Mouse (Mus musculus) gastrocnemius, adult 2 months (tissue): ENCODE results near the gene Grm7. TPM values are rescaled to one million over a fixed set of nuclear protein-coding genes. Genes with fewer than 3 reads are reported as not detected.

Experiments
- DNase-seq: peaks from one replicate; pipeline ENCODE4 v3.0.0; 2022
- H3K27ac ChIP-seq: fragments of 200-600 bp; 2 replicates; pipeline ENCODE4 v1.8.1; 2022; ENCODE audit warnings: mild to moderate bottlenecking
- H3K4me3 ChIP-seq: fragments of 200-600 bp; 2 replicates; pipeline ENCODE4 v1.8.1; 2022; ENCODE audit warnings: mild to moderate bottlenecking, moderate library complexity
- CTCF ChIP-seq: fragments of 200-600 bp; IDR thresholded peaks from 2 replicates; pipeline ENCODE4 v1.8.1; 2022; ENCODE audit warnings: antibody characterized with exemption, mild to moderate bottlenecking, moderate library complexity
- intact Hi-C: fragments of 180-260 bp; cut with DNase I; formaldehyde crosslinking; loops from one replicate; pipeline ENCODE4 v1.15.1; 2025
- long read RNA-seq, 2 experiments: library from polyadenylated mRNA; stranded (forward); transcript quantifications; one replicate each; pipeline ENCODE4 v2.0.0; 2021
- total RNA-seq, 2 experiments: library from RNA; stranded (reverse); gene quantifications; 2 replicates each; pipeline ENCODE4 v1.2.3; 2021

Gene Grm7
- total RNA-seq, result not detected
- long read RNA-seq, experiment 1, result 0 reads
- long read RNA-seq, experiment 2, result 0 reads

DNA sequence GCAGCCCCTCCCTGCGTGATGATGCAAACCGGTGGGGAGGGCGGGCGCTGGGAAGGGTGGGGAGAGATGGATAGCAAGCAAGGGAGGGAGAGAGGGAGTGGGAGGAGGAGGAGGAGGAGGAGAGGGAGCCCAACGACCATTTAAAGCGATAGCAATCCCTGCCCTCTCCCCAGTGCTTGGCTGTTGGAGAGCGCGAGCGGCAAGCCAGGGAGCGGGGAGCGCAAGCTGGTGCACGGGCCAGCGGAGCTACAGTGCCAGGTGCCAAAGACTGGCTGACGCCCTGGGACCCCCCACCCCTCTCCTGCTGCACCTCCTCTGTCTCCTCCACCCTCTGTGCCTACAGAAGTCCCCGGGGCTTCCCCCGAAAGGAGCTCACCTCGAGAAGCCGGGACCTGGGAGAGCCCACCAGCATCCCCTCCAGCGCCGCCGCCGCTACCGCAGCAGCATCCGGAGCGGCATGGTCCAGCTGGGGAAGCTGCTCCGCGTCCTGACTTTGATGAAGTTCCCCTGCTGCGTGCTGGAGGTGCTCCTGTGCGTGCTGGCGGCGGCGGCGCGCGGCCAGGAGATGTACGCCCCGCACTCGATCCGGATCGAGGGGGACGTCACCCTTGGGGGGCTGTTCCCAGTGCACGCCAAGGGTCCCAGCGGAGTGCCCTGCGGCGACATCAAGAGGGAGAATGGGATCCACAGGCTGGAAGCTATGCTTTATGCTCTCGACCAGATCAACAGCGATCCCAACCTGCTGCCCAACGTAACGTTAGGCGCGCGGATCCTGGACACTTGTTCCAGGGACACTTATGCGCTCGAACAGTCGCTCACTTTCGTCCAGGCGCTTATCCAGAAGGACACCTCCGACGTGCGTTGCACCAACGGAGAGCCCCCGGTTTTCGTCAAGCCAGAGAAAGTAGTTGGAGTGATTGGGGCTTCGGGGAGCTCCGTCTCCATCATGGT is at the start of gene Grm7:
Grm7 (plus strand) TSS at position 171 of the 951 bp plus-strand sequence.
- Histone ChIP-seq H3K27ac (no peak within 1 kb of the TSS), H3K4me3 (peak within 1 kb of the TSS; percentile 47)
- DNase-seq, result no peak
- TF ChIP-seq CTCF, result no peak
- intact Hi-C loops, result no loop called here

DNA sequence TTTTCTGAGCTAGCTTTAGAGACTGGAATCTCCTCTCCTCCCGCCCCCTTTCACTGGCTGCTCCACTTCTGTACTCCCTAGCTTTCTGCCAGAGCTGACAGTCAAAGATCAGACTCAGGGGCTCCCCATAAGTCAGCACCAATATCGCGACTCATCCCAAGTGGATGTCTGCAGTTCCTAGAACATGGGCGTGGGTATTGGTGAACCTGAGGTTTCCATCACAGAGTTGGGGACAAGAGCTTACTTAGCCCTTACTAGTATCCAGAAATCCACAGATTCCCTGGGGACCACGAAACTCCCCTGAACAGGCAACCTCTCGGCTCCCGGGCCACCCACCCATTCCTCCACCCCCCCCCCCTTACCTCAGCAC is 355 bp upstream of the Grm7 start:
- intact Hi-C loops, result no loop called here
- Histone ChIP-seq H3K4me3 (0 out of 2 replicates have a peak overlapping the region, but pooled peaks have one; percentile 47), H3K27ac (no peak overlapping the region)
- no peak for DNase-seq
- no peak for TF ChIP-seq CTCF

- Histone ChIP-seq H3K4me3 (no peak overlapping the region), H3K27ac (no peak overlapping the region)
- intact Hi-C loops, result no loop called here
- TF ChIP-seq CTCF, result no peak
- DNase-seq, result no peak
These were observed 1.5 kb downstream of the Grm7 start for GRCm38 (mm10) chr6:110646901-110647300.

GRCm38 (mm10) chr6:110649227-110649626 is 3.8 kb downstream of the Grm7 start:
- Histone ChIP-seq H3K27ac (no peak overlapping the region), H3K4me3 (no peak overlapping the region)
- intact Hi-C loops, result no loop called here
- TF ChIP-seq CTCF, result no peak
- no peak for DNase-seq

- intact Hi-C loops, result no loop called here
- TF ChIP-seq CTCF, result no peak
- Histone ChIP-seq H3K27ac (no peak overlapping the region), H3K4me3 (no peak overlapping the region)
- DNase-seq, result no peak
These were observed 8.1 kb downstream of the Grm7 start for GRCm38 (mm10) chr6:110653361-110654001.

DNA sequence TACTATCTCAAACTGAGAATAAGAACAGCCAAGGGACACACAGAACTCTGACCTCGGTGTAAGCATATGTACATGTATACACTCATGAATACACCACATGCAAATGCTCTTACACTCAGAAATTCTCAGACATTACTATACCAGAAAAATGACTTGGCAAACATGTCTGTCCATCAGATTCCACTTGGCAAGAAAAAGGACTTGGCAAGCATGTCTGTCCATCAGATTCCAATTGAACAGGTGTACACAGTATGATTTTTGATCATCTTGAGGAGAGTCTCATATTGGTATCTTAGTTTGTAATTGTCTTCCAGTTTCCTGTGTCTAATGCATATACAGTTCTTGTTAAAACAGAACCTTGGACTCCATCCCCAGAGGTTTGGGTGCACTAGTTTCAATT is 19.1 kb downstream of the Grm7 start:
- no peak overlapping the region for H3K27ac ChIP-seq
- intact Hi-C loops, result no loop called here
- H3K4me3 ChIP-seq, result no peak overlapping the region
- no peak for DNase-seq
- no peak for TF ChIP-seq CTCF

- intact Hi-C loops, result no loop called here
- no peak for TF ChIP-seq CTCF
These were observed 23.1 kb downstream of the Grm7 start for GRCm38 (mm10) chr6:110668447-110668846.

DNA sequence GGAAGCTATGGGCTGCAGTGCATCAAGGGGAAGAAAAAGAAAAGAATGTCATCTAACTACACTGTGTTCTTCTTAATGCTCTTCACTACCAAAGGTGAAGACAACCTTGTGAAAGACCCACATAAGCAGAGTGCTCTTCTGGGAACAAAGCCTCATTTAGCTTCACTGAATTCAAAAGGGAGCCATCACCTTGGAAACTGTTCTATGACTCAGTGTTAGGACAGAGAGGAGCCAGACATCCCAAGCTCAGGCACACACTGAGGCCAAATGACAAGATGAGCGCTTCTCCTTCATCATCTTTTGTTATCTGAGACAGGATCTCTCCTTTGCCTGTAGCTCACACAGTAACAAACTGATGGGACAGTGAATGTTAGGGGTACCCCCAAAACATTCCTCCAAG is 45.6 kb downstream of the Grm7 start:
- H3K4me3 ChIP-seq, result no peak overlapping the region
- no peak for DNase-seq
- H3K27ac ChIP-seq, result no peak overlapping the region
- intact Hi-C loops, result no loop called here
- no peak for TF ChIP-seq CTCF

More at GRCm38 (mm10) chr6:110668447-110668846, 23.1 kb downstream of the Grm7 start:
- Histone ChIP-seq H3K4me3 (no peak overlapping the region), H3K27ac (no peak overlapping the region)
- DNase-seq, result no peak

GRCm38 (mm10) chr6:110709763-110710162 is 64.4 kb downstream of the Grm7 start:
- DNase-seq, result no peak
- intact Hi-C loops, result no loop called here
- no peak overlapping the region for H3K27ac ChIP-seq
- no peak overlapping the region for H3K4me3 ChIP-seq
- no peak for TF ChIP-seq CTCF

DNA sequence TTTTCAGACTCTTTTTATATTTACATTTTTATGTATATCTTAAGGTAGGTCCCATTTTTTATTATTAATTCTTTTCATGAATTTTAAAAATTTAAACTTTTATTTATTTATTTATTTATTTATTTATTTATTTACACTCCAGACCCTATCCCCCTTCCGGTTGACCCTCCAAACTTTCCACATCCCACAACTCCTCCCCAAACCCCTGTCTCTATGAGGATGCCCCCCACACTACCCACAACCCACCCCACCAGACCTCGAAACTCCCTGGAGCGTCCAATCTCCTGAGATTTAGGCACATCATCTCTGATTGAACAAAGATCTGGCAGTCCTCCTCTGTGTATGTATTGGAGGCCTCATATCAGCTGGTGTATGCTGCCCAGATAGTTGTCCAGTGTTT is 69.6 kb downstream of the Grm7 start:
- DNase-seq, result no peak
- TF ChIP-seq CTCF, result no peak
- Histone ChIP-seq H3K4me3 (no peak overlapping the region), H3K27ac (no peak overlapping the region)
- intact Hi-C loops, result no loop called here

- no peak for TF ChIP-seq CTCF
- Histone ChIP-seq H3K27ac (no peak overlapping the region), H3K4me3 (no peak overlapping the region)
- intact Hi-C loops, result no loop called here
- DNase-seq, result no peak
These were observed 78.0 kb downstream of the Grm7 start for GRCm38 (mm10) chr6:110723371-110723770.

GRCm38 (mm10) chr6:110733914-110734313 is 88.5 kb downstream of the Grm7 start:
- H3K27ac ChIP-seq, result no peak overlapping the region
- DNase-seq, result no peak
- no peak for TF ChIP-seq CTCF
- intact Hi-C loops, result no loop called here
- H3K4me3 ChIP-seq, result no peak overlapping the region

GRCm38 (mm10) chr6:110743981-110744670 is 98.7 kb downstream of the Grm7 start:
- intact Hi-C loops, result no loop called here
- Histone ChIP-seq H3K27ac (no peak overlapping the region), H3K4me3 (no peak overlapping the region)
- no peak for DNase-seq
- TF ChIP-seq CTCF, result no peak
